Mouse (Mus musculus) mesoderm, embryonic 11.5 days (tissue): ENCODE data around the gene Wdr86.
"Not testable (repeated sequence)": the region's sequence is repeated elsewhere in the genome, so short reads cannot be mapped to it uniquely, and the experiment has no call there.

Experiments used
- DNase-seq: peaks from one replicate; pipeline ENCODE4 v3.0.0-alpha.2; 2012; ENCODE audit warnings: low read depth, low spot score

Gene Wdr86

DNA sequence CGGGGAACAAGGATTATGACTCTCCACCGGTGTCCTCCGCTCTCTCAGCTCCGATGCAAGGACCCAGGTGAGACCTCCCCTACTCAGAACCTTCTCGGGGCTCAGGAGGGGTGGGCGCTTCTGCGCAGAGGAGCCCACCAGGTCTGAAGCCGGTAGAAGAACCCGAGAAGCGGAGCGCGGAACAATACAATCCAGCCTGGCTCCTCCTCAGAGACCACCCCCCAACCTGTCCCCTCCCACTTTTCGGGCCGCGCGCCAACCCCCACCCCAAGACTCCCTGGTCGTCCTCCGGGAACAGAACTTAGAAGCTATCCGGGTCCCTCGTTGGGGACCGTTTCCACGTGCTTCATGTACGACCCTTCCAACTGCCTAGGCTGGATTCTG, at the start of gene Wdr86:
Gene Wdr86, minus strand, starts transcription at position 240 of the 384 bp plus-strand sequence.
- DNase-seq: peak; percentile 48

DNA sequence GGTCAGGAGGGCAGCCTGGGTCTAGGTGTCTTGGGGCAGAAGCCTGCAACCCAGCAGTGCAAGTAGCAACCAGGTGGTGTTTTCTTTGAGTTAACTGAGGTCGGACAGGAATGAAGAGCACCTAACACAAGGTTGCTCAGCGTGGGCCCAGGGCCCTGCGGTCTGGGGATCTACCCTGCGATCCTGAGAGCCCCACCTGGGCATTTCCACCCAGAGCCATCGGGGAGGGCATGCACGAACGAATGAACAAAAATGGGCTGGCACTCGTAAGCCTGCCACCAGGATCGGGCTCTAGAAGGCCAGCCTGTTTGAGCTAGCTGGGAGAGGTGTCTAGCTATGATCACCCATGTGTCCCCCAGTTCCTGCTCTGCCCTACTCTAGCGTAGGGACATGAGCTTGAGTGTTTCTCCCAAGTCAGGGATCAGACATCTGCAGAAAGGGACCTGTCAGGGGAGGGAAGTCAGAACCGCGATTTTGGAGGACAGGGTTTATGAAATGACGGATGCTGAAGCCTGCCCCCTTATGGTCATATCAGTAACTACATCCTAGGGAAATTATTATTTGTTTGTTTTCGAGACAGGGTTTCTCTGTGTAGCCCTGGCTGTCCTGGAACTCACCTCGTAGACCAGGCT, 49.5 kb upstream of the Wdr86 start:
- DNase-seq: peak; percentile 51

DNA sequence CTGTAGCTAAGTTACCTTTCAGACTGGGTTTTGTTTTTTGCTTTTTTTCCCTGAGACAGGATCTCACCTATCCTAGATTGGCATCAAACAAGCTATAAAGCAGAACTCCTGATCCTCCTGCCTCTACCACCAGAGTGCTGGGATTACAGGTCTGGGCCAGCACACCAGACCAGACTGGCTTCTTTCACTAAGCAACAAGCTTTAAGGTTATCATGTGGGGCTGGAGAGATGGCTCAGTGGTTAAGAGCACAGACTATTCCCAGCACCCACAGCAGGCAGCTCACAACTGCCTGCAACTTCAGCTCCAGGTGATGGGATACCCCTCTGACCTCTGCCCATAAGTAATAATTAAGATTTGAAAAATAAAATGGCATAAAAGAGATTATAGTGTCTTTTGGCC, 48.8 kb upstream of the Wdr86 start:
- no peak for DNase-seq

DNA sequence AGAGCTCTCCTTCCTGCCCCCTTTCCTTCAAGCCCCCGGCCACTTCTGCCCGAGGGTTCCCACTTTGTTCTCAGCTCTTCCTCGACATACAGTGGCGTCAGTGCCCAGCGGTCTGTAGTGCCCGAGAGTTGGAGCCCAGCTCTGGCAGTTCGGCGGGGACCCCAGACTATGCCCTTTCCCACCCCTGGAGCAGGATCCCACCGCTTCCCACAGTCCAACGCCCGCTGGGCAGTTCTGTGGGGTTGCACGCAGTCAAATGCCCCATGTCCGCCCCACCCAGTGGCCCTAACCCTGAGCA, 48.3 kb upstream of the Wdr86 start:
- DNase-seq: no peak

DNA sequence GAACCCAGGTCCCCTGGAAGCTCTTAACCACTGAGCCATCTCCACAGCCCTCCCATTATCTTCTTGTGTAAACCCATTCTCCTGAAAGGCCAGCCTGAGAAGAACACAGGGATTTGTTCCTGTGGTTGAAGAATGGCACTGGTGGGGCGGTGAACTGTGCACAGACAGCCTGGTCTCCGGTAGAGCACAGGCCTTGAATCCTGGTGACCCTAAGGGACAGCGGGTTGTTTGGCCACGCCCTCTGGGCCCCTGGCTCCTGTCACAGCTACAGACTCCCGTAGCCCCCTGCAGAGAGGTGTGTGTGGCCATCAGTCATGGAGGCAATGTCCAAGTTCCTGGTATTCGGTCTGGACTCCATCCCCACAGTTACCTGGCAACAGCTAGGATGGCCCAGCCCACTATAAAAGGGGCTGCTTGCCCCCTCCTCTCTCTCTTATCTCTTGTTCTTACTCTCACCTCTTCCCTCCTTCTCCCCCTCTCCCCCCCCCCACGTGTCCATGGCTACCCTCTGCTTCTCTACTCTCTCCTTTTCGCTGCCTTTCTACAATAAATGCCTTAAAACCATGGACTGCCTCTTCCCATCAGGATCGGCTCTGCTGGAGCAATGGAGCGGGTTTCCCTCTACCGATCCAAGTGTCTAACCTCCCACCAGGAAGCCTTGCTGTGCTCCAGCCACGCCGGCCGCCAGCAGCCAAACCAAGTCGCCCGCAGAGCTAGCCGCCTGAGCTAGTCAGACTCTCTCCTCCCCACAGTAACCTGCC, 47.7 kb upstream of the Wdr86 start:
- DNase-seq: peak; percentile 43

DNA sequence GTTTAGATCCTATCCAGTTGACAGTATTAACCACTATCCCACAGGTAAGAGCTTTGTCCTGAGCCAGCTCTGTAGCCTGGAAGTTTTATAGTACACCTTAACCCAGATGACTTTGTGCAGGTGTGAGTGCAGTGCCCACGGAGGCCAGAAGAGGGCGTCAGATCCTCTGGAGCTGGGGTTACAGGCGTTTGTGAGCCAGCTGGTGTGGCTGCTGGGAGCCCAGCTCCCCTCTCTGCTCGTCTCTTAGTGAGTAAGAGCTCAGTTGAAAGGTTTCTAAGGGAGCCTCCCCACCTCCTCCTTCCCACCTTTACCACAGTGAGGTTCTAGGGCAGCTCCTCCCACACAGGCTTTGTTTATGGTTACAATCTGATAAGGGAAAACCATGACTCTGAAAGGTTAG, 46.2 kb upstream of the Wdr86 start:
- DNase-seq: no peak

DNA sequence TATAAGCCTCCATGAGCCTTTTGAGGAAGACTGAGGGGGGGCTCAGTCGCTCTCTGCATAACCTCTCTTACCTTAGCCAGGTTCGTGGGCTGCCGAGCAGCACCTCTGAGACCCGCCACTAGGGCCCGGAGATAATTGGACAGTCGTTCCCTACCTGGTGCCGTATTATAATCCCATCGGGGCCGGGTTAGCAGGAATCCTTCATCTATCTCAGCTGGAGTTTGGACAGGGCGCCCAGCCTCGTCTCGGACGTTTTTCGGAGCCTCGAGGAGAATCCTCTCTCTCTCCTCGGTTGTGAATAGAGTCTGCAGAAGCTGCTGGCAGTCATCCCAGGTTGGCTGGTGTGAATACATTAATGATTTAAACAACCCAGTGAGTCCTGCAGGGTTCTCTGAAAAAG, 44.0 kb upstream of the Wdr86 start:
- DNase-seq: not testable (repeated sequence)

DNA sequence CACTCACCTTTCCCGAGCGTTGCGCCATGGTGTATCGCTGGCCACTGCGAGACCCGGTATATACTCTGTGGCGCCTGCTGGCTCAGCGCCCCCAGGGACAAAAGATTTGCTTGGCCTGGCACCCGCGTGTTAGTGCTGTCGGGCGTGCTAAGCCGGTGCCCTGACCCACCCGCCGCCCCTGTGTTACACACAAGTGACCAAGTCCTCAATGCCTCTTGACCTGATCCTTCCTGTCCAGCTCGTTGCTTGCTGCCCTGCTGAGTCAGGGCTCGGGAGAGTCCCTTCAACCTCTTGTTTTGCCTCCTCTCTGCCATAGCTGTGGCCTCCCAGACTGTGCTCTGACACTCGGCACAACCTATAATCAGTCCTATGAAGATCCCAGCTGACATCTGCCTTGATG, 27.3 kb upstream of the Wdr86 start, which contains the start of gene Crygn:
Gene Crygn, minus strand, starts transcription at position 193 of the 400 bp plus-strand sequence.
- no peak for DNase-seq

DNA sequence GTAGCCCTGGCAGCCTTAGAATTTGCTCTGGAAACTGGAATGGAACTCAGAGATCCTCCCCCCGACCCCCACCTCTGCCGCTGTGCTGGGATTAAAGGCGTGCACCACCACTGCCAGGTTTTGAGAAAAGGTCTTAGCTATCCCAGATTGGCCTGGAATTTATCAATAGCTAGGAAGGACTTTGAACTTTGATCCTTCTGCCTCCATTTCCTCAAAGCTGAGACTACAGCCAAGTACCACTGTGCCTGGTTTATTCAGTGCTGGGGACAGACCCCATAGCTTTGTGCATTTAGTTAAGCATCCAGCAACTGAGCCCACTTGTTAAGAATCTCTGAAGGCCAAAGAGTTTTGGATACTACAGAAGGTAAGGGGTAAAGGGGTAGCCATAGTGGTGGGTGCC, 26.4 kb upstream of the Wdr86 start:
- no peak for DNase-seq

DNA sequence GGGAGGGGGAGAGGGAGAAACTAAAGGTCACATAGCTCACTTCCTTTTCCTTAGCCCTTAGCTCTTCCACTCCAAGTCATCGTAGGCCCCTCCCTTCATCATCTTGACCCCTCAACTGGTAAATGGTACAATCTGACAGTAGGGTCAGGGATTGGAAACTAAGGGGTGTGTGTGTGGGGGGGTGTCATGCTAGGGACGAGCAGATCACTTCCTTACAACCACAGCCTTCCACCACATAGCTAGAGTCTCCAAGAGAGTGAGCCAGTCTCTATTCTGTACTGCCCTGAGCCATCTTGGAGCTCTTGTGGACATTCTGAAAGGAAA, 21.6 kb upstream of the Wdr86 start:
- no peak for DNase-seq

DNA sequence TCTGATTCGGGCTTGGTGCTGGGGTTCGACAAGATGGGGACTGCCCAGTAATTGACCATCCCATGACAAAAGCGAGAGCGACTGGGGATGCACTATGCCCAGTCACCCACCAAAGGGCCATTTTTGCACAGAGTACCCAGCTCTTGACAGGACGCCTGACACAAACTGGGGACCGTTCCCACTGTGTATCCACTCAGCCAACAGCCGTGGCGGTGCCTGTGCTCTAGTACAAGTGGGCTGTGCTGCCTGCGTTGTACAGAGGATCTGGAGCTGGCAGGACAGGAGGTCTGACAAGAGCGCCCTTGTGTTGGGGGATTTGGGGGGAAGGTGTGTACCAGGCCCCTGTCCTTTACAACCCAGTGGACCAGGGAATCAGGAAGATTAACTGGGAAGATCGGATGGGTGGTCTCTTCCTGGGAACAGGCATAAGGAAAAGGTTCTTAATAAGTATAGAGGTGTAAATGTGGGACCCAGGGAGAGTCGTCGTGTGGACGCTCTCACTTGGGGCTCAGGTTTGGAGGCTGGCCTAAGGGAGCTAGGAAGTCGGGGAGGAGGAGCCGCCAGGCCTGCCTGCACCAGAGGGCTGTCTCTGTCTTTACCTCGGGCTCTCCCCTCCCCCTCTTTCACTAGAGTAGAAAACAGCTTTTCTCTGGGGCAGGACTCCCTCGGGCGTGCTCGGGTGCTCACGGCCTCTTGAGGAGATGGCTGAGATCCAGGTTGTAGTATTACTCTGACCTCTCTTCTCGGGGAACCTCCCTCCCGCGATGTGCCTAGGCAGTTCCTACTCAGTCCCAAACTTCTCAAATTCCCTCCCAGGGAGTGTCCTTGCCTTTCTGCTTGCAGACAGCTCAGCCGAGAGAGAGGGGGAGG, 21.0 kb upstream of the Wdr86 start:
- peak; percentile 58 for DNase-seq

DNA sequence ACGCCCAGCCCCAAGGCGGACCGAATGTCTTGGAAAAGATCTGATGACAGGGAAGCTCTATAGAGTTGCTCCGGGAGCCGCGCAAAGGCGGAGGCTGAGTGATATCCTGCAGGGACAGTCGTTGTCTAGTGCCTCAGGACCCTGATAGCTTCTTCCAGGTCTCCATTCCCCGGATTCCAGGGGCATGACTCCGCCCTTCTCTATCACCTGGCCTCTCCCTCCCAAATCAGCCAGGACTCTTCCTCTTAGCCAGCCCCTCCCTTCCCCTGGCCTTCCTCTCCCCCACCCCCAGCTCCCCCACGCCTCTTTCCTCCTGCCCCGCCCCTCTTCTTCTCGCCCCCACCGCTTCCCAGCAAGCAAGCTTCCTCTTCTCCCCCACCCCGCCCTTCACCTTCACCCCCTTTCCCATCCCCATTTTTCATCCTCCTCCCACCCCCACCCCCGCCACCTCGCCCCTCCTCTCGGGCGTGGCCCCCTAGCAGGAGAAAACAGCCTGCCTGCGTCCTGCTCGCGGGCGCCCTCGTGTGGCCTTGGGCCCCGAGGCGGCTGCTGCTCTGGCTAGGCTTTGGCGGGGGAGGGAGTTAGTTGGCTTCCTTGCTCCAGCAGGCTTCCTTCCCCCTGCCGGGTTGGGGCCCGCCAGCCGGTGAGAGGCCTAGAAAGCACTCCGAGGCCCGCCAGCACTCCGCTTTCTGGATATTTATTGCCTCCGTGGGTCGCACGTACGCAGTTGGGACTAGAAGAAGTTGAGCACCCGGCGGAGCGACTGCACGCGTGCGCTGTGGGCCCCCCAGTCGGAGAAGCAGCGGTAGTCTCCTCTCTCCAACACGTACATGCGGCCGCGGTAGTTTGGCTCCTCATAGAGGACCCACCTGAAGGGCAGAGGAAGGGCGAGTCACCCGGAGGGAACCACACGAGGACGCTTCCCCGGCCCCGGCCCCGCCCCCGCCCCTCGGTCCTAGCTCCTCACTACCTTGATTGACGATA, 20.1 kb upstream of the Wdr86 start:
- DNase-seq: peak; percentile 90

DNA sequence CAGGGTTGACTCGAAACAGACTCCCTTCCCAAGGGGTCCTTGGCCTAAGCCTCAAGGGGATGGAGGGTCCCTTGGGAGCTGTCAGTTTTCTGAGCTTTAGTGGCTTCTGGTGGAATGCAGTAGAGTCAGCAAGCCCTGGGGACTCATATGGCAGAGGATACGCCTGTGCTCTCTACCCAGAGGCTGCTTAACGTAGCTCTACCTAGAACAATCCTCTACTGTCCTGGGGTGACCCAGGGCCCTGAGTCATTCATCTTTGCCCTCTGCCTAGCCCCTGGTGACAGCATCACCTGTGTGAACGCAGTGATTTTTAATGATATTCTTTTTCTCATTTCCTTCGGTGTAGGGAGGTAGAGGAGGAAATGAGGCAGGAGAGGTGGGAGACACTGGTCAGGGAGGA, 19.2 kb upstream of the Wdr86 start:
- DNase-seq: no peak

DNA sequence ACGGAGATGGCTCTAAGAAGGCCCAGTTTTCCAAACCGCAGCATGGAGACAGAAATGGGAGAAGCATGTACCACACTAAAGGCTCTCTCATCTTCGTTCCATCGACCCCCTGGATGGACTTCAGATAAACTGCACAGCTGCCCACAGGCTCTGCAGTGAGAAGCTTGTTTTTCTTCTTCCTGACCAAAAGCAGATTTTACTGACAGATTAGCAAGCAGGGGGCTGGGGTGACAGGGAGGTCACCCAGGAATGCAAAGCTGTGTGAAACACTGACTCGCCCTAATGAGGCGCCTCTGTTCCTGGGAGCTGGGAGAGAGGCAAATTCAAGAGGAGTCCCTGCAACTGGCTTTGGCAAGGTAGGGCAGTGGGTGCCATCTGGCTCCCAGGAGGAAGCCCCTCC, 17.0 kb upstream of the Wdr86 start:
- no peak for DNase-seq

DNA sequence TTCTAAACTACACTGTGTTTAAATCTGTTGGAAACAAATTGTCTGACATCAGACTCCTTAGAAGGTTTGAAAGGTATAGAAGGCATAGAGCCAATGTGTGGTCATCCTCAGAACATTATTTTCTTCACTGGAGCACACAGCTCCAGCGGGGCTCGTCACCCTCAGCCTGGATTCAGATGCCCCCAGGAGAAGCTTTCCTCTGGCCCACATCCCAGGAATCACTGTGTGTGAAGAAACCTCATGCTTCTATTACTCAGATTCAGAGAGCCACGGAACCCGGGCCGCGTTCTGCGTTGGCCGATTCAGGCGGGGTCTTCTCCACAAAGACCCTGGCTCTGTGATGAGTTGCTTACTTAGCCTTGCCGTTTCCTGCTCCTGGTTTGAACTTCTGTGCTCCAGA, 13.4 kb upstream of the Wdr86 start:
- no peak for DNase-seq

DNA sequence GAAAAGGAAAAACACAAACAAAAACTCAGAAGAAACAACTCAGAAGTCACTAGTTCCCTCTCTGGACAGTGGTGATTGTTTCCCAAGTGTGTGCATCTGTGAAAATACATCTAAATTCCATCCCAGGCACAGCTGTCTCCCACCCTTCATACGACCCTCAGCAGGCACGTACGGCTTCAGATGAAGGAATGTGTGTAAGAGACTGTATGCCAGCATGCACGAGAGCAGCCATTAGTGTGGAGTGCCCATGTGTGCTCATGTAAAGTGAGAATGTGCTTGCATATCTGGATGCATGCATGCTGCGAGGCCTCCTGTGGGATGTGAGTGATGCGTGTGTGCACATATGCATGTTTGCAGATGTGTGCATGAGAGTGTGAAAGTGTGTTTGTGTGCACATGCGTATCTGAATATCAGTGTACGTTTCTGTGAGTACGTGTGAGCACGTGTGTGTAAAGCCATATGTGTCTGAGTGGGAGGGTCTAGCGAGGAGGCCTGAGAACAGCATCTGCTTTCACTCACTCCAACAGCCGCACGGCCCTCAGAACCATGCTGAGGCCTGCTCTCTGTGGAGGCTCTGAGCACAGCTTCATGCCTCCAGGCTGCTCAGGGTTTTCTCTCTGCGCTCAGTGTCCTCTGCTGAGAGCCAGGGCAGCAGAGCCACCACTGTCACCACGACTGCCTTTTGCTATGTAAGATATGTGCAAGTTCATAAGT, 10.8 kb upstream of the Wdr86 start:
- no peak for DNase-seq

DNA sequence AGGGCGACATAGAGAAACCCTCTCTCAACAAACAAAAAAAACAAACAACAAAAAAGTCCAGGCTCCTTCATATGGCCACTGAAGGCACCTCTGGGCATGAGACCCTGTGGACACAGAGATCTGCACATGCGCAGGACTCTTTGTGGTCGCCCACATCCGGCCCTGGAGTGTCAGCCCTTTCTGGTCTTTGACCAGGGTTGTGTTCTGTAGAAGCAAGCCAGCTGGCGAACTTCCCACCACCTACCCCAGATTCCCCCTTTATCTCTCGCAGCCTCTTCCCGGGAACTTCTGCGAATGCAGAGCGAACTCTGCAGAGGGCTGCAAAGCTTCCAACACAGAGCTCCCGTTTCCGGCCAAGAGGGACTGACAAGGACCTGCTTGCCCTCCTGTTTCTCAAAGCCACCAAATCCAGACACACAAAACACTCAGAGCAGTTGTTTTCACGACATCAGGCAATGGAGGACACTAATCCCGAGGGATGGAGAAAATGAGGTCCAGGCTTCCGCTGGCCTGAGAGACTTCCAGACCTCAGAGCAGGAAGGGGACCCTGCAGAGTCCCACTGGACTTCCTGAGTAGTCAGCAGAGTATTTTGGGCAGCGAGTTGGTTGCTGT, 8.7 kb upstream of the Wdr86 start:
- DNase-seq: no peak

DNA sequence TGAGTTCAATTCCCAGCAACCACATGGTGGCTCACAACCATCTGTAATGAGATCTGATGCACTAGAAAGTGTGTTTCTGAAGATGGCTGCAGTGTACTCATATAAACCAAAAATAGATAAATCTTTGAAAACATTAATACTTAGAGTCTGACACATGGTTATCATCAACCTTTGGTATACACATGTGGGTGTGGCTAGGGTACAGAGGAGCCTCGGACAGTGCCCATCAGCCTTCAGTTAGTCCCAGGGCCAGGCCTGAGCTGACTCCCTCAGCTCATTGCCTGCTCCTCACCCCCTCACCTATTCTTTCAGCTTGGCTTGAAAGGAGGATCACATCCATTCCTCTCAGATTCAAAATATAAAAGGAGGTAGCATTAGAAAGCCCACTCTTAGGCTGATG, 8.0 kb upstream of the Wdr86 start:
- DNase-seq: no peak

DNA sequence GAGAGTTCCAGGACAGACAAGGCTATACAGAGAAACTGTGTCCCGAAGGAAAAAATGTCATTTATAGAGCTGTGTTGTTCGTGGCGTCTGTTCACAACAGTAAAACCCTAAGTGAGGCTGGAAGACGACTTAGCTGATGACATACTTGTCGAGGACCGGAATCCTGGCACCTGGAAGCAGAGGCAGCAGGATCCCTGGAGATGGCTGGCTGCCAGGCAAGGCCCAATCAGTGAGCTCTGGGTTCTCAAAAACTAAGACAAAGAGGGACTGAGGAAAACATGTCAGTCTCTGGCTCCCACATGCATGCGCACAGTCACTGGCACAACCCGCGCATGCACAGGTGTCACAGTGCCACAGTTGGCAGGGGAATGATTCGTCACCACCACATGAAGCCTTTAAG, 7.1 kb upstream of the Wdr86 start:
- no peak for DNase-seq

DNA sequence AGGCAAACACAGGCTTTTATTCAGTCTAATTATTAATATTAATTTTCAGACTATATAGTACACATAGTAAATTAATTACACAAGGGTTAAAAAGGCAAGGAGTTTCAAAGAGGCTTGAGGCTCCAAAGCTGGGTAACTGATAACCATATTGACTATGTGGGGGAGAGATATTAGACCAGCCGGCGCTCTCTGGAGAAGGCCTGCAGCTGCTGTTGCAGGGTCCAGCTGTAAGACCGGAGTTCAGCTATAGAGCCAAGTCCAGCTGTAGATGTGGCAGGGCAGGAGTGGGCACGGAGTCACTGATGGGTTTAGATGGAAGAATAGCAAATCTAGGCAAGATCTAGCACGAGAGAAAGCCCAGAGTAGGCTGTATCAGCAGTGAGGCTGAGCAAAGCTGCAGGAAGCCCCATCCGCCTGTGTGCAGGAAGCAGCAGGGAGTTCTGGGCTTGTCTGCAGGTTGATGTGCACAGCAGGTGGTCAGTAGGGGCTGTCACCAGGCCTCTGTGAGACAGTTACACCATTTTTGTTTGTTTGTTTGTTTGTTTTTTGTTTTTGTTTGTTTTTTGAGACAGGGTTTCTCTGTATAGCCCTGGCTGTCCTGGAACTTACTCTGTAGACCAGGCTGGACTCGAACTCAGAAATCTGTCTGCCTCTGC, 3.4 kb upstream of the Wdr86 start:
- no peak for DNase-seq
